Mouse (Mus musculus): Measurements from ENCODE around the gene Slc17a5. TPM values are rescaled to one million over a fixed set of nuclear protein-coding genes. Genes with fewer than 3 reads are reported as not detected.

Slc17a5 gene
- polyA plus RNA-seq, 2 experiments = 12.1 to 15.1 TPM

- ATAC-seq (ENCODE audit: low FRiP score, low read depth) (peak; percentile 47), DNase-seq (ENCODE audit: low spot score) (no peak)
- TF ChIP-seq POLR2A (IDR thresholded peaks at IDR 0.05; ENCODE audit: borderline replicate concordance, extremely low read depth, insufficient read depth, insufficient read length) = no peak
- Histone ChIP-seq H3K27me3 (ENCODE audit: control insufficient read depth, insufficient read depth, low read length) (no peaks in the 10 kb centered on the region), H3K9ac (ENCODE audit: low read depth, low read length, severe bottlenecking) (peak overlapping the region; percentile 79), H3K27ac (replicated peaks; ENCODE audit: low read depth, low read length) (peak overlapping the region; percentile 72), H3K4me1 (ENCODE audit: control insufficient read depth, insufficient read depth, low read length) (0 out of 2 replicates have a peak, but pooled peaks cover 4% of the 10 kb centered on the region), H3K4me2 (replicated peaks; ENCODE audit: low read depth, low read length, severe bottlenecking) (peak overlapping the region; percentile 66), H3K36me3 (ENCODE audit: control insufficient read depth, insufficient read depth, low read length) (peaks cover 5% of the 10 kb centered on the region; the same call in 1 of the 2 replicates), H3K4me3 (replicated peaks; ENCODE audit: low read length) (peak overlapping the region; percentile 63), H3K9me3 (ENCODE audit: control insufficient read depth, low read length) (no peaks in the 10 kb centered on the region)
- WGBS = 1% methylated on average over 30 of the region's 31 CpGs
Measured at GRCm38 (mm10) chr9:78587218-78587883, 490 bp downstream of the Slc17a5 start.

DNA sequence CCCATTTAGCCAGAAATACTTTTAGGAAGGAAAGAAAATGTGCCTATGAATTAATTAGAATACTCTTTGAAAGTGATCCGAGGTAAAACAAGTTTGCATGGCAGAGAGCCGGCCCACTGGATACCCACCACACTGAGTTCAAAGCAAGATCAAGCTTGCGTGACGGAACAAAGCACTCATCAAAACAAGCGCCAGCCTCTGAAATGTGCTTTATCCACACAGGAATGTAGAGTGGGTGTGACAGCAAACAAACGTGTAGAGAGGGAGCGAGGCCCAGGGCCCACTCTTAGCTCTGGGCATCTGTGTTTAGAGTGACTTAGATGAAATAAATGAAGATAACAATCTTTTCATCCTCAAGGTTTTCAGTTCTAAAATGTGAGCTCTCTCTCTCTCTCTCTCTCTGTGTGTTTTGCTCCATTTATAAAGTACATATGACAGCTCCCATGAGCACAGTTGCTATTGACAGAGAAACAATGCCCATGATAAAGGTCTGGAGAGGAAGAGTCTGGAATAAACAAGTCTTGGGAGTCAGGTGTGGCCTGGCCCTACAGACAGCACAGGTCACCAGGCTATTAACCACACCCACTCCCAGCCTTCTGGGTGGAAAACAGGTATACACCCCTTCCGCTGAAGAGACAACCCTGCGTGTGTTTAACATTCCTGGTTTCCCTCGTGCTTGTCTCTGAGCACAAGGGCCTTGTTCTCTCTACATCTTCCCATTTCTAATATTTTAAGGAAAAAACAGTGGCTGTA, 8.0 kb downstream of the Slc17a5 start:
- no peak overlapping the region for H3K4me2 ChIP-seq (replicated peaks; ENCODE audit: low read depth, low read length, severe bottlenecking)
- no peak overlapping the region for H3K4me3 ChIP-seq (replicated peaks; ENCODE audit: low read length)
- ATAC-seq (ENCODE audit: low FRiP score, low read depth) = no peak
- no peaks in the 10 kb centered on the region for H3K4me1 ChIP-seq (ENCODE audit: control insufficient read depth, insufficient read depth, low read length)
- WGBS = 62% methylated on average over 10 of the region's 10 CpGs
- H3K9ac ChIP-seq (ENCODE audit: low read depth, low read length, severe bottlenecking) = no peak overlapping the region
- H3K27me3 ChIP-seq (ENCODE audit: control insufficient read depth, insufficient read depth, low read length) = no peaks in the 10 kb centered on the region
- peaks cover 25% of the 10 kb centered on the region for H3K36me3 ChIP-seq (ENCODE audit: control insufficient read depth, insufficient read depth, low read length)
- no peak for TF ChIP-seq POLR2A (IDR thresholded peaks at IDR 0.05; ENCODE audit: borderline replicate concordance, extremely low read depth, insufficient read depth, insufficient read length)
- H3K27ac ChIP-seq (replicated peaks; ENCODE audit: low read depth, low read length) = no peak overlapping the region
- H3K9me3 ChIP-seq (ENCODE audit: control insufficient read depth, low read length) = no peaks in the 10 kb centered on the region
- no peak for DNase-seq (ENCODE audit: low spot score)

GRCm38 (mm10) chr9:78578824-78579223, 9.0 kb downstream of the Slc17a5 start:
- Histone ChIP-seq H3K9ac (ENCODE audit: low read depth, low read length, severe bottlenecking) (no peak overlapping the region), H3K9me3 (ENCODE audit: control insufficient read depth, low read length) (no peaks in the 10 kb centered on the region), H3K27ac (replicated peaks; ENCODE audit: low read depth, low read length) (no peak overlapping the region), H3K36me3 (ENCODE audit: control insufficient read depth, insufficient read depth, low read length) (peaks cover 28% of the 10 kb centered on the region), H3K4me1 (ENCODE audit: control insufficient read depth, insufficient read depth, low read length) (no peaks in the 10 kb centered on the region), H3K4me2 (replicated peaks; ENCODE audit: low read depth, low read length, severe bottlenecking) (no peak overlapping the region), H3K27me3 (ENCODE audit: control insufficient read depth, insufficient read depth, low read length) (no peaks in the 10 kb centered on the region), H3K4me3 (replicated peaks; ENCODE audit: low read length) (no peak overlapping the region)
- DNase-seq (ENCODE audit: low spot score) (no peak), ATAC-seq (ENCODE audit: low FRiP score, low read depth) (no peak)
- 71% methylated on average over 7 of the region's 7 CpGs for WGBS
- TF ChIP-seq POLR2A (IDR thresholded peaks at IDR 0.05; ENCODE audit: borderline replicate concordance, extremely low read depth, insufficient read depth, insufficient read length) = no peak

GRCm38 (mm10) chr9:78576466-78576865, 11.4 kb downstream of the Slc17a5 start:
- Histone ChIP-seq H3K27ac (replicated peaks; ENCODE audit: low read depth, low read length) (no peak overlapping the region), H3K9me3 (ENCODE audit: control insufficient read depth, low read length) (no peaks in the 10 kb centered on the region), H3K36me3 (ENCODE audit: control insufficient read depth, insufficient read depth, low read length) (peaks cover 29% of the 10 kb centered on the region), H3K4me2 (replicated peaks; ENCODE audit: low read depth, low read length, severe bottlenecking) (no peak overlapping the region), H3K4me3 (replicated peaks; ENCODE audit: low read length) (no peak overlapping the region), H3K9ac (ENCODE audit: low read depth, low read length, severe bottlenecking) (no peak overlapping the region), H3K4me1 (ENCODE audit: control insufficient read depth, insufficient read depth, low read length) (no peaks in the 10 kb centered on the region), H3K27me3 (ENCODE audit: control insufficient read depth, insufficient read depth, low read length) (no peaks in the 10 kb centered on the region)
- 90% methylated on average over 5 of the region's 5 CpGs for WGBS
- TF ChIP-seq POLR2A (IDR thresholded peaks at IDR 0.05; ENCODE audit: borderline replicate concordance, extremely low read depth, insufficient read depth, insufficient read length) = no peak
- DNase-seq (ENCODE audit: low spot score) (no peak), ATAC-seq (ENCODE audit: low FRiP score, low read depth) (no peak)

GRCm38 (mm10) chr9:78569934-78570333, 17.9 kb downstream of the Slc17a5 start:
- TF ChIP-seq POLR2A (IDR thresholded peaks at IDR 0.05; ENCODE audit: borderline replicate concordance, extremely low read depth, insufficient read depth, insufficient read length) = no peak
- Histone ChIP-seq H3K4me3 (replicated peaks; ENCODE audit: low read length) (no peak overlapping the region), H3K27ac (replicated peaks; ENCODE audit: low read depth, low read length) (no peak overlapping the region), H3K4me2 (replicated peaks; ENCODE audit: low read depth, low read length, severe bottlenecking) (no peak overlapping the region), H3K9me3 (ENCODE audit: control insufficient read depth, low read length) (no peaks in the 10 kb centered on the region), H3K4me1 (ENCODE audit: control insufficient read depth, insufficient read depth, low read length) (no peaks in the 10 kb centered on the region), H3K36me3 (ENCODE audit: control insufficient read depth, insufficient read depth, low read length) (peaks cover 22% of the 10 kb centered on the region), H3K9ac (ENCODE audit: low read depth, low read length, severe bottlenecking) (no peak overlapping the region), H3K27me3 (ENCODE audit: control insufficient read depth, insufficient read depth, low read length) (no peaks in the 10 kb centered on the region)
- WGBS = 95% methylated on average over 9 of the region's 9 CpGs
- ATAC-seq (ENCODE audit: low FRiP score, low read depth) (no peak), DNase-seq (ENCODE audit: low spot score) (no peak)
